Mouse (Mus musculus): ENCODE results near the gene Wwox.

DNA sequence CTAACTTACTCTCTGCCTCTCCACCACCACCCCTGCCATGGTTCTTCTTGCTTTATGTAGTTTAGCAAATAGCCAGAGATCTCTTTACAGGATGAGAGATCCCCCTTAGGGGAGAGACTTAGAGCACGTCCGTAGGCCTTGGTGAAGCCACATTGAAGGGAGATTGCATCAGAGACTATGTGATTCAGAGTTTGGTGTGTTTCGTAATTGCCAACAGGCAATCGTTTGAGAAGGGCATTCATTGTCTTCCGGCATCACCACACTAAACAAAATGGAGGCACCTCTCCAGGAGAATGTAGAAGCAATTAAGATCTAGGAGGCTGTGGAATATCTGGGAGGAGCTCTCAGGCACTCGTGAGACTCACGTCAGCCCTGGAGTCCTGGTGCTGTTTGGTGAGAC lies 408.2 kb downstream of the Wwox start:
- TF ChIP-seq POLR2A (IDR thresholded peaks at IDR 0.05; ENCODE audit: low read depth, low read length) (no peak), CHD2 (IDR thresholded peaks at IDR 0.05; ENCODE audit: low read length) (no peak), E2F4 (IDR thresholded peaks at IDR 0.05; ENCODE audit: insufficient replicate concordance, low read depth, low read length) (no peak), ZC3H11A (IDR thresholded peaks at IDR 0.05; ENCODE audit: low read depth, low read length) (no peak), EP300 (IDR thresholded peaks at IDR 0.05; ENCODE audit: low read length) (no peak), ETS1 (conservative IDR thresholded peaks at IDR 0.05; ENCODE audit: low read depth, low read length) (no peak), CTCF (conservative IDR thresholded peaks at IDR 0.05 in 1 of 2, IDR thresholded peaks at IDR 0.05 in 1 of 2; ENCODE audit: low read depth in 2 of 2, low read length in 2 of 2) (no peak), MAFK (IDR thresholded peaks at IDR 0.05; ENCODE audit: insufficient replicate concordance, low read length) (no peak), TBP (conservative IDR thresholded peaks at IDR 0.05; ENCODE audit: low read depth, low read length) (no peak), MAZ (IDR thresholded peaks at IDR 0.05; ENCODE audit: low read depth, low read length) (no peak), NELFE (IDR thresholded peaks at IDR 0.05; ENCODE audit: low read depth, low read length) (no peak)
